Mouse (Mus musculus) layer of hippocampus, postnatal 25 days (tissue): Measurements from ENCODE around the gene Olfr829. TPM values are rescaled to one million over a fixed set of nuclear protein-coding genes. Genes with fewer than 3 reads are reported as not detected.
"Not testable (repeated sequence)": the region's sequence is repeated elsewhere in the genome, so short reads cannot be mapped to it uniquely, and the experiment has no call there.

Experiments
- DNase-seq, 2 experiments: peaks; one replicate each; pipeline ENCODE4 v3.0.0; 2022; ENCODE audit warnings: mixed read lengths in 2 of 2, low spot score in 1 of 2; ENCODE audit errors: extremely low spot score in 1 of 2
- total RNA-seq, 2 experiments: library from RNA; stranded (reverse); gene quantifications; 2 replicates each; pipeline ENCODE4 v1.2.3; 2021

Gene Olfr829
- not detected for total RNA-seq

GRCm38 (mm10) chr9:18854633-18855032 lies at the start of gene Olfr829:
Olfr829 (plus strand) TSS chr9:18854933.
- no peak for DNase-seq

- DNase-seq: no peak
Measured at GRCm38 (mm10) chr9:18819426-18819825, 35.3 kb upstream of the Olfr829 start, which contains the start of gene Olfr828. Olfr828 (minus strand) TSS chr9:18819526.

GRCm38 (mm10) chr9:18874393-18874792 lies 19.7 kb downstream of the Olfr829 start, which contains the start of gene Olfr830:
Olfr830 (plus strand) TSS chr9:18874693.
- DNase-seq: no peak

- DNase-seq: not testable (repeated sequence)
Measured at GRCm38 (mm10) chr9:18907699-18908098, 53.0 kb downstream of the Olfr829 start.

Other genes with a start within 250 kb of the Olfr829 start
- gene Muc16, start 180.4 kb upstream of the Olfr829 start, total RNA-seq: not detected
- gene Olfr24, start 90.9 kb upstream of the Olfr829 start, total RNA-seq: not detected
- not detected for gene Olfr828, start 35.4 kb upstream of the Olfr829 start, total RNA-seq
- gene Olfr830, start 19.8 kb downstream of the Olfr829 start, total RNA-seq: not detected
- gene Olfr832, start 82.2 kb downstream of the Olfr829 start, total RNA-seq: not detected
- gene Olfr834, start 133.1 kb downstream of the Olfr829 start, total RNA-seq: not detected
- not detected for gene Olfr835, start 177.8 kb downstream of the Olfr829 start, total RNA-seq